Mouse (Mus musculus) fat pad, adult 2 months (tissue): Measurements from ENCODE around the gene Frmd3.
"Not testable (repeated sequence)": the region's sequence is repeated elsewhere in the genome, so short reads cannot be mapped to it uniquely, and the experiment has no call there.

ENCODE experiments used
- DNase-seq: peaks from one replicate; pipeline ENCODE4 v3.0.0-alpha.2; 2011; ENCODE audit warnings: low read depth, low spot score; ENCODE audit errors: extremely low read depth

Frmd3 gene

GRCm38 (mm10) chr4:74013211-74014047 is at the start of gene Frmd3:
Frmd3 (plus strand) TSS chr4:74013442.
- DNase-seq = no peak

GRCm38 (mm10) chr4:73980454-73980853 is 32.8 kb upstream of the Frmd3 start:
- no peak for DNase-seq

- no peak for DNase-seq
Observed at GRCm38 (mm10) chr4:74012277-74012676, 965 bp upstream of the Frmd3 start.

- no peak for DNase-seq
Observed at GRCm38 (mm10) chr4:74012700-74013099, 542 bp upstream of the Frmd3 start.

GRCm38 (mm10) chr4:74014048-74014500 is 832 bp downstream of the Frmd3 start:
- no peak for DNase-seq

- DNase-seq = no peak
Observed at GRCm38 (mm10) chr4:74020084-74020483, 6.8 kb downstream of the Frmd3 start.

- no peak for DNase-seq
Observed at GRCm38 (mm10) chr4:74043226-74043625, 30.0 kb downstream of the Frmd3 start.

GRCm38 (mm10) chr4:74051692-74052091 is 38.5 kb downstream of the Frmd3 start:
- DNase-seq = no peak

- no peak for DNase-seq
Observed at GRCm38 (mm10) chr4:74076727-74077126, 63.5 kb downstream of the Frmd3 start.

GRCm38 (mm10) chr4:74110816-74111215 is 97.6 kb downstream of the Frmd3 start:
- no peak for DNase-seq

GRCm38 (mm10) chr4:74191528-74191927 is 178.3 kb downstream of the Frmd3 start:
- DNase-seq = no peak

- peak; percentile 82 for DNase-seq
Observed at GRCm38 (mm10) chr4:74201281-74201811, 188.1 kb downstream of the Frmd3 start.

- not testable (repeated sequence) for DNase-seq
Observed at GRCm38 (mm10) chr4:74221780-74222179, 208.5 kb downstream of the Frmd3 start.

GRCm38 (mm10) chr4:74222360-74222759 is 209.1 kb downstream of the Frmd3 start:
- no peak for DNase-seq

GRCm38 (mm10) chr4:74224210-74224609 is 211.0 kb downstream of the Frmd3 start:
- no peak for DNase-seq

- DNase-seq = no peak
Observed at GRCm38 (mm10) chr4:74230994-74231393, 217.8 kb downstream of the Frmd3 start.

GRCm38 (mm10) chr4:74231405-74231804 is 218.2 kb downstream of the Frmd3 start:
- no peak for DNase-seq

GRCm38 (mm10) chr4:74233534-74233933 is 220.3 kb downstream of the Frmd3 start:
- no peak for DNase-seq

- no peak for DNase-seq
Observed at GRCm38 (mm10) chr4:74242176-74242575, 228.9 kb downstream of the Frmd3 start, which contains the start of gene Kdm4c. Kdm4c (plus strand) TSS chr4:74242497.
